Mouse (Mus musculus): ENCODE measurements at regions not wholly inside any gene's neighbourhood (a gene's known extent, or its start where the extent isn't known, plus 50 kb on each side); places are given as distances from the start of the nearest gene placed in this dataset.

GRCm38 (mm10) chr3:37824681-37825080 is 100.4 kb upstream of the Gm5148 start:
- Histone ChIP-seq H3K27ac (ENCODE audit: low read length) (no peak overlapping the region), H3K9ac (replicated peaks; ENCODE audit: low read depth) (no peak overlapping the region), H3K4me3 (ENCODE audit: low read depth, low read length) (no peak overlapping the region), H3K27me3 (replicated peaks; ENCODE audit: insufficient read depth, low read length) (no peaks in the 10 kb centered on the region), H3K4me2 (replicated peaks; ENCODE audit: low read depth, low read length) (no peak overlapping the region), H3K36me3 (ENCODE audit: insufficient read depth, low read length) (no peaks in the 10 kb centered on the region), H3K9me3 (ENCODE audit: low read length) (no peaks in the 10 kb centered on the region), H3K4me1 (ENCODE audit: insufficient read depth, low read depth, low read length) (no peaks in the 10 kb centered on the region)
- TF ChIP-seq EP300 (IDR thresholded peaks at IDR 0.05) (no peak), CTCF (IDR thresholded peaks at IDR 0.05) (no peak)
- 93% methylated on average over 5 of the region's 5 CpGs for WGBS
- DNase-seq (ENCODE audit: low spot score) (no peak), ATAC-seq (no peak)

GRCm38 (mm10) chr3:37819503-37819902 is 95.2 kb upstream of the Gm5148 start:
- DNase-seq (ENCODE audit: low spot score), result no peak
- H3K9me3 ChIP-seq (ENCODE audit: low read length), result no peaks in the 10 kb centered on the region
- H3K27ac ChIP-seq (ENCODE audit: low read length), result no peak overlapping the region
- WGBS, result 77% methylated on average over 3 of the region's 3 CpGs
- H3K27me3 ChIP-seq (replicated peaks; ENCODE audit: insufficient read depth, low read length), result no peaks in the 10 kb centered on the region
- H3K4me3 ChIP-seq (ENCODE audit: low read depth, low read length), result no peak overlapping the region
- no peak for TF ChIP-seq EP300 (IDR thresholded peaks at IDR 0.05)
- no peak for TF ChIP-seq CTCF (IDR thresholded peaks at IDR 0.05)
- no peak for ATAC-seq
- H3K4me1 ChIP-seq (ENCODE audit: insufficient read depth, low read depth, low read length), result no peaks in the 10 kb centered on the region
- no peaks in the 10 kb centered on the region for H3K36me3 ChIP-seq (ENCODE audit: insufficient read depth, low read length)
- H3K9ac ChIP-seq (replicated peaks; ENCODE audit: low read depth), result no peak overlapping the region
- H3K4me2 ChIP-seq (replicated peaks; ENCODE audit: low read depth, low read length), result no peak overlapping the region

- Histone ChIP-seq H3K27me3 (replicated peaks; ENCODE audit: insufficient read depth, low read length) (no peaks in the 10 kb centered on the region), H3K27ac (ENCODE audit: low read length) (no peak overlapping the region), H3K9me3 (ENCODE audit: low read length) (no peaks in the 10 kb centered on the region), H3K9ac (replicated peaks; ENCODE audit: low read depth) (no peak overlapping the region), H3K4me2 (replicated peaks; ENCODE audit: low read depth, low read length) (no peak overlapping the region), H3K4me3 (ENCODE audit: low read depth, low read length) (no peak overlapping the region), H3K36me3 (ENCODE audit: insufficient read depth, low read length) (no peaks in the 10 kb centered on the region), H3K4me1 (ENCODE audit: insufficient read depth, low read depth, low read length) (no peaks in the 10 kb centered on the region)
- ATAC-seq, result no peak
- 67% methylated on average over 3 of the region's 3 CpGs for WGBS
- TF ChIP-seq EP300 (IDR thresholded peaks at IDR 0.05), result no peak
- no peak for TF ChIP-seq CTCF (IDR thresholded peaks at IDR 0.05)
- no peak for DNase-seq (ENCODE audit: low spot score)
These were observed 93.1 kb upstream of the Gm5148 start for GRCm38 (mm10) chr3:37817434-37817805.

- ATAC-seq, result no peak
- H3K27ac ChIP-seq (ENCODE audit: low read length), result no peak overlapping the region
- no peak for DNase-seq (ENCODE audit: low spot score)
- no peaks in the 10 kb centered on the region for H3K4me1 ChIP-seq (ENCODE audit: insufficient read depth, low read depth, low read length)
- H3K4me3 ChIP-seq (ENCODE audit: low read depth, low read length), result no peak overlapping the region
- no peaks in the 10 kb centered on the region for H3K9me3 ChIP-seq (ENCODE audit: low read length)
- 64% methylated on average over 6 of the region's 6 CpGs for WGBS
- H3K4me2 ChIP-seq (replicated peaks; ENCODE audit: low read depth, low read length), result no peak overlapping the region
- no peaks in the 10 kb centered on the region for H3K27me3 ChIP-seq (replicated peaks; ENCODE audit: insufficient read depth, low read length)
- no peaks in the 10 kb centered on the region for H3K36me3 ChIP-seq (ENCODE audit: insufficient read depth, low read length)
- TF ChIP-seq EP300 (IDR thresholded peaks at IDR 0.05), result no peak
- no peak for TF ChIP-seq CTCF (IDR thresholded peaks at IDR 0.05)
- H3K9ac ChIP-seq (replicated peaks; ENCODE audit: low read depth), result no peak overlapping the region
These were observed 92.6 kb upstream of the Gm5148 start for GRCm38 (mm10) chr3:37816781-37817433.

GRCm38 (mm10) chr3:37815771-37816170 is 91.5 kb upstream of the Gm5148 start:
- H3K27ac ChIP-seq (ENCODE audit: low read length), result no peak overlapping the region
- H3K9ac ChIP-seq (replicated peaks; ENCODE audit: low read depth), result no peak overlapping the region
- ATAC-seq, result no peak
- no peaks in the 10 kb centered on the region for H3K9me3 ChIP-seq (ENCODE audit: low read length)
- H3K4me2 ChIP-seq (replicated peaks; ENCODE audit: low read depth, low read length), result no peak overlapping the region
- H3K4me3 ChIP-seq (ENCODE audit: low read depth, low read length), result no peak overlapping the region
- H3K36me3 ChIP-seq (ENCODE audit: insufficient read depth, low read length), result no peaks in the 10 kb centered on the region
- DNase-seq (ENCODE audit: low spot score), result no peak
- WGBS, result 92% methylated on average over 6 of the region's 6 CpGs
- no peaks in the 10 kb centered on the region for H3K27me3 ChIP-seq (replicated peaks; ENCODE audit: insufficient read depth, low read length)
- TF ChIP-seq EP300 (IDR thresholded peaks at IDR 0.05) (no peak), CTCF (IDR thresholded peaks at IDR 0.05) (no peak)
- no peaks in the 10 kb centered on the region for H3K4me1 ChIP-seq (ENCODE audit: insufficient read depth, low read depth, low read length)

- Histone ChIP-seq H3K9ac (replicated peaks; ENCODE audit: low read depth) (no peak overlapping the region), H3K27me3 (replicated peaks; ENCODE audit: insufficient read depth, low read length) (no peaks in the 10 kb centered on the region), H3K27ac (ENCODE audit: low read length) (no peak overlapping the region), H3K4me1 (ENCODE audit: insufficient read depth, low read depth, low read length) (no peaks in the 10 kb centered on the region), H3K4me2 (replicated peaks; ENCODE audit: low read depth, low read length) (no peak overlapping the region), H3K4me3 (ENCODE audit: low read depth, low read length) (no peak overlapping the region), H3K36me3 (ENCODE audit: insufficient read depth, low read length) (no peaks in the 10 kb centered on the region), H3K9me3 (ENCODE audit: low read length) (no peaks in the 10 kb centered on the region)
- no peak for ATAC-seq
- WGBS, result 74% methylated on average over 3 of the region's 3 CpGs
- no peak for DNase-seq (ENCODE audit: low spot score)
- TF ChIP-seq EP300 (IDR thresholded peaks at IDR 0.05) (no peak), CTCF (IDR thresholded peaks at IDR 0.05) (no peak)
These were observed 88.6 kb upstream of the Gm5148 start for GRCm38 (mm10) chr3:37812936-37813335.

- no peak overlapping the region for H3K9ac ChIP-seq (replicated peaks; ENCODE audit: low read depth)
- no peak for DNase-seq (ENCODE audit: low spot score)
- ATAC-seq, result no peak
- TF ChIP-seq EP300 (IDR thresholded peaks at IDR 0.05) (no peak), CTCF (IDR thresholded peaks at IDR 0.05) (no peak)
- no peaks in the 10 kb centered on the region for H3K36me3 ChIP-seq (ENCODE audit: insufficient read depth, low read length)
- H3K4me2 ChIP-seq (replicated peaks; ENCODE audit: low read depth, low read length), result no peak overlapping the region
- no peaks in the 10 kb centered on the region for H3K27me3 ChIP-seq (replicated peaks; ENCODE audit: insufficient read depth, low read length)
- no peak overlapping the region for H3K27ac ChIP-seq (ENCODE audit: low read length)
- H3K4me3 ChIP-seq (ENCODE audit: low read depth, low read length), result no peak overlapping the region
- WGBS, result 89% methylated on average over 2 of the region's 2 CpGs
- no peaks in the 10 kb centered on the region for H3K4me1 ChIP-seq (ENCODE audit: insufficient read depth, low read depth, low read length)
- no peaks in the 10 kb centered on the region for H3K9me3 ChIP-seq (ENCODE audit: low read length)
These were observed 87.1 kb upstream of the Gm5148 start for GRCm38 (mm10) chr3:37811429-37811828.
